Mouse (Mus musculus): ENCODE results near the gene Dyrk1b. TPM values are rescaled to one million over a fixed set of nuclear protein-coding genes. Genes with fewer than 3 reads are reported as not detected.
A peak's percentile ranks its signal among the peaks of the same experiment; 100 is the strongest.
"Not testable (repeated sequence)": the region's sequence is repeated elsewhere in the genome, so short reads cannot be mapped to it uniquely, and the experiment has no call there.

The Dyrk1b gene
- polyA plus RNA-seq, 1 experiment, result 11.7 TPM

GRCm38 (mm10) chr7:28195414-28196098, 16.3 kb downstream of the Dyrk1b start:
- no peak for DNase-seq (ENCODE audit: low spot score)

DNA sequence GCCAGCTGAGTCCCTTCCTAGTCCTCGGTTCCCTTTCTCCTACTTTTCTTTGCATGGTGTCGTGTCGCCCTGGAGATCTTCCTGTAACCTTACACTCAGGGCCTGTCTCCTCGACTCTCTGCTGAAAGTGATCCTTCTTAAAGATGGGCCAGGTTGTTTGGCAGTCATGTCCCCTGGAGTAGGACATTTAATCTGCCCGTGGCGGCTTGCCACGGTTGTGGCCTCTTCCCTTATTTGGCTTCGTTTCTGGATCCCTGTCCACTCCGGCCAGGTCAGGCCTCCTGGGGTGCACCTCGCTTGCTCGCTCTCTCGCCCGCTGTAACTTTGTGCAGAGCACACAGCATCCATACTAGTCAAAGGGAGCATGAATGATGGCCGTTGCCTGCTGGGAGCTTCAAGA, 17.3 kb downstream of the Dyrk1b start:
- DNase-seq (ENCODE audit: low spot score), result no peak

- DNase-seq (ENCODE audit: low spot score), result no peak
Measured at GRCm38 (mm10) chr7:28199054-28199453, 19.8 kb downstream of the Dyrk1b start.

GRCm38 (mm10) chr7:28203207-28204108, 24.2 kb downstream of the Dyrk1b start:
- no peak for DNase-seq (ENCODE audit: low spot score)

- DNase-seq (ENCODE audit: low spot score), result no peak
Measured at GRCm38 (mm10) chr7:28206044-28206600, 26.9 kb downstream of the Dyrk1b start.

GRCm38 (mm10) chr7:28208396-28208987, 29.2 kb downstream of the Dyrk1b start:
- DNase-seq (ENCODE audit: low spot score), result no peak

DNA sequence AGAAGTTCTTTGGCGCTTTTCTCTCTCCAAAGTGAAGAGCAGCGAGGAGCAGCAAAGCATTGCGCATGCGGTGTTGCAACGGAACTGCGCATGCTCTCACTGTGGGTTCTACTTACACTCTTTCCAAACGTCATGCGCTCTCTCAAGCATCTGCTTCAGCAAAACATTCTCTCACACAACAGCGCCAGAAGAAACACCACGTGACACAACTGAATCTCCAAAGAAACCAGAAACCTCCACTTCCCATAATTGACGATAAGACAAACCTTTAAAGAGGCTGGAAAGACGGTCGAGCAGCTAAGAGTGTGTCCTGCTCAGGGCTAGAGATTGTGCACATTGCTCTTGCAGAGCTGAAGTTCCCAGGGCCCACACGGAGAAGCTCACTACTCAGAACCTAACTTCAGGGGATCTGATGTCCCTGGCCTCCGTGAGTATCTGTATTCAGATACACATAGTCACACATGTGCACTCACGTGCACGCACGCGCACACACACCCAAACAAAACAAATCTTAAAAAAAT, 29.8 kb downstream of the Dyrk1b start:
- no peak for DNase-seq (ENCODE audit: low spot score)

DNA sequence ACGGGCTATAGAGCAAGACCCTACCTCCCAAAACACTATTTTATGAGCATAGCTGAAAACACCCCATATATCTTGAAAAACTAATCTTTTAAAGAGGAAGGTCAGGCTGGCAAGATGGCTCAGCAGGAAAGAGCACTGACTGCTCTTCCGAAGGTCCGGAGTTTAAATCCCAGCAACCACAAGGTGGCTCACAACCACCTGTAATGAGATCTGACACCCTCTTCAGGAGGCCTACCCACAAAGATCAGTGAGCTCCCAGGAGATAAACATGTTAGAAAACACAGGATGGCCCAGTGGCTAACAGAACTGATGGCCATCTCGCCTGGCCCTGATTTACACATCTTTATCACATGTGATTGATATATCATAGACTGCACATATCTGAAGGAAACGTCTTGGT, 31.5 kb downstream of the Dyrk1b start:
- DNase-seq (ENCODE audit: low spot score), result no peak

DNA sequence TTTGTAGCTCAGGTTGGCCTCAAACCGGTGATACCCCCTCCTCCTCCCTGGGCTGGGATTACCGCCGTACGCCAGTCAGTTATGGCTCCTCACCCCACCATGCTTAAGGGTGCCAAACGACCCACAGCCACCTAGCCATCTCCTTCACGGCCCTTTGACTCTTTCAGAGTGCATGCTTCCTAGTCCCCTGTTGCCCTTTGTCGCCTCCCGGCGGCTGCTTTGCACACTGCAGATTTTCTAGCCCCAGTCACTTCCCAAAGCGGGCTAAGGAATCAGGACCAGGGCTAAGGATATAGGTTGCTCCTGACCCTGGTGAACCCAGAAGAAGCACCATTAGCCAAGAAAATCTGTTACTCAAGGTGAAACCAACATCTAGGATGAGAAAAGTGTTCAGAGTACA, 34.9 kb downstream of the Dyrk1b start:
- DNase-seq (ENCODE audit: low spot score), result peak; percentile 60

GRCm38 (mm10) chr7:28215950-28216349, 36.7 kb downstream of the Dyrk1b start:
- DNase-seq (ENCODE audit: low spot score), result not testable (repeated sequence)

DNA sequence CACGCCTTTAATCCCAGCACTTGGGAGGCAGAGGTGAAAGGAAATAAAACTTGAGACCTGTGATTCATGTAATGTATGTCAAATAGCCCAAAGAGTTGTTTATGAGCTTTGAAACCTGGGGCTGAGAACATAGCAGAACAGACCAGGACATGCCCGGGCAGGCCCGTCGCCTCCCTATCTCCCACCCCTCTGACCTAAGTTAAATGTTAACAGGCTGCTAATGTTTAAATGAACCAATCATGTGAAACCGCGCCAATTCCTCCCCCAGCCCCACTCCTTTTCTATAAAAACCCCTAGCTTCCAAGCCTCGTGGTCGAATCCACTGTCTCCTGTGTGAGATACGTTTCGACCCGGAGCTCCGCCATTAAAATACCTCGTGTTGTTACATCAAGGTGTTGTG, 38.5 kb downstream of the Dyrk1b start:
- DNase-seq (ENCODE audit: low spot score), result not testable (repeated sequence)

- DNase-seq (ENCODE audit: low spot score), result not testable (repeated sequence)
Measured at GRCm38 (mm10) chr7:28218951-28219740, 39.9 kb downstream of the Dyrk1b start.

GRCm38 (mm10) chr7:28226836-28227235, 47.6 kb downstream of the Dyrk1b start:
- DNase-seq (ENCODE audit: low spot score), result not testable (repeated sequence)

DNA sequence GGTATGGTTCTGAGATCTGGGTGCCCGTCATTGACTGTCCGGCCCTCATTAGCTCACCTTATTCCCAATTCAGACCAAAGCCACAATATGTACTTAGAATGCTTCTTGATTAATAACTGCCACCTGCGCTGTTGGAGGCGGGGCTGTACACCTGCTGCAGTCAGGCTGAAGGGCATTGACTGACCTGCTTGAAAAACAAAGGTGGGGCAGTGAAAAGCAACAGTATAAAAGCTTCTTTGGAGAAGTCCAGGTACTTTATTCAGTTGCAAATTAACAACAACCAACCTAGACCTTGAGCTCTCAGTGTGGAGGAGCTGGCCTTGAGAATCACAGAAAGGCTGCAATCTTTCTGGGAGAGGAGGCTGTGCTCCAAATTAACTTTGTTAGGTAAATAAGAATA, 48.2 kb downstream of the Dyrk1b start:
- DNase-seq (ENCODE audit: low spot score), result not testable (repeated sequence)

Other genes with a start within 250 kb of the Dyrk1b start
- 6.4 and 8.0 TPM in 2 replicates for gene Zfp780b, start 200.3 kb upstream of the Dyrk1b start, polyA plus RNA-seq (2012; rRNA removed)
- gene Zfp850, start 165.4 kb upstream of the Dyrk1b start, polyA plus RNA-seq (2012; rRNA removed), result 0.84 and 0.88 TPM in 2 replicates
- gene Psmc4, start 129.4 kb upstream of the Dyrk1b start, polyA plus RNA-seq (2012; rRNA removed), result 143 and 175 TPM in 2 replicates
- 1.3 TPM in 2 replicates for gene Fcgbp, start 108.2 kb upstream of the Dyrk1b start, polyA plus RNA-seq (2012; rRNA removed)
- gene 9530053A07Rik, start 50.0 kb upstream of the Dyrk1b start, polyA plus RNA-seq (2012; rRNA removed), result 0.01 TPM in 1 of 2 replicates, not detected in the other
- 88.9 and 108 TPM in 2 replicates for gene Fbl, start 9.8 kb upstream of the Dyrk1b start, polyA plus RNA-seq (2012; rRNA removed)
- 14.8 and 15.6 TPM in 2 replicates for gene Eid2, start 88.4 kb downstream of the Dyrk1b start, polyA plus RNA-seq (2012; rRNA removed)
- 9.4 and 10.1 TPM in 2 replicates for gene Eid2b, start 98.3 kb downstream of the Dyrk1b start, polyA plus RNA-seq (2012; rRNA removed)
- gene Selenov, start 111.7 kb downstream of the Dyrk1b start, polyA plus RNA-seq (2012; rRNA removed), result 0.19 TPM in 1 of 2 replicates, not detected in the other
- not detected in 2 replicates for gene Dll3, start 122.8 kb downstream of the Dyrk1b start, polyA plus RNA-seq (2012; rRNA removed)
- gene Timm50, start 132.6 kb downstream of the Dyrk1b start, polyA plus RNA-seq (2012; rRNA removed), result 33.7 and 41.8 TPM in 2 replicates
- gene Supt5, start 159.3 kb downstream of the Dyrk1b start, polyA plus RNA-seq (2012; rRNA removed), result 60.7 and 72.5 TPM in 2 replicates
- 1,939 and 2,023 TPM in 2 replicates for gene Rps16, start 171.2 kb downstream of the Dyrk1b start, polyA plus RNA-seq (2012; rRNA removed)
- 11.7 and 23.9 TPM in 2 replicates for gene Plekhg2, start 193.1 kb downstream of the Dyrk1b start, polyA plus RNA-seq (2012; rRNA removed)
- 33.5 and 34.1 TPM in 2 replicates for gene Zfp36, start 200.8 kb downstream of the Dyrk1b start, polyA plus RNA-seq (2012; rRNA removed)
- 25.6 and 30.8 TPM in 2 replicates for gene Med29, start 213.2 kb downstream of the Dyrk1b start, polyA plus RNA-seq (2012; rRNA removed)
- 108 and 130 TPM in 2 replicates for gene Paf1, start 213.5 kb downstream of the Dyrk1b start, polyA plus RNA-seq (2012; rRNA removed)

All from urinary bladder, adult 2 months (tissue).